Mouse (Mus musculus) stomach, postnatal 0 days (tissue): ENCODE measurements at regions not wholly inside any gene's neighbourhood (a gene's known extent, or its start where the extent isn't known, plus 50 kb on each side); places are given as distances from the start of the nearest gene placed in this dataset.

Experiments used
- CTCF ChIP-seq: IDR thresholded peaks from 2 replicates; pipeline ENCODE4 v1.5.1; 2016; ENCODE audit warnings: antibody characterized with exemption, low read depth, mild to moderate bottlenecking, moderate library complexity
- EP300 ChIP-seq: optimal IDR thresholded peaks from 2 replicates; pipeline ENCODE3; 2016; ENCODE audit warnings: antibody characterized with exemption

DNA sequence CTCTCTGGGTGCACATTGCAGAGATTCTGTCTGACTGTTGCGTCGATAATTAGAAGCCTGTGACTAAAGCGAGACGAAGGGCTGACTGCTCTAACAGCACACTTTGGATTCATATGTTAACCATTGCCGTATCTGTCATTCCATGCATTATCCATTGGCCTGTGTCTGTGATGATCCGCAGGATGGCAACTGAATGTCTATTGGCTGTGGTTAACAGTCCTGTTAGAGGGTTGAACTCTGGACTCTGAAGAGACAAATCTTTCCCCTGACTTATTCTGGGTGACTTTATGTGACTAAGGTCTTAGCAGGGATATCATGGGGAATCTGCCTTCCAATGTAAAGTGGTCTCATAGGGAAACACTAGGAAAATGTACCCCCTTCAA lies 208.7 kb downstream of the Parm1 start:
- TF ChIP-seq EP300 (no peak), CTCF (no peak)
